Mouse (Mus musculus) MEL (cell line): ENCODE data around the gene 4931428F04Rik. TPM values are rescaled to one million over a fixed set of nuclear protein-coding genes. Genes with fewer than 3 reads are reported as not detected.

Experiments
- DNase-seq: peaks from one replicate; pipeline ENCODE4 v3.0.0; 2011; ENCODE audit warnings: low read depth, low spot score
- H3K27ac ChIP-seq: 2 replicates; pipeline ENCODE4 v1.5.1; 2012; ENCODE audit warnings: low read depth, mild to moderate bottlenecking, control low read depth, low read length, moderate library complexity; ENCODE audit not compliant: control insufficient read depth
- H3K27me3 ChIP-seq, 2 experiments: fragments of 150-350 bp in 1 of 2; sonication (generic) in 1 of 2; 2 replicates each; pipeline ENCODE4 v1.6.1; 2012; ENCODE audit warnings: low read length in 2 of 2, mild to moderate bottlenecking in 2 of 2, improper control_type of control experiment in 1 of 2, moderate library complexity in 1 of 2; ENCODE audit not compliant: insufficient read depth in 2 of 2, control insufficient read depth in 1 of 2
- H3K36me3 ChIP-seq, 2 experiments: 2 replicates each; pipeline ENCODE4 v1.6.1; 2012 to 2014; ENCODE audit warnings: low read length in 2 of 2, improper control_type of control experiment in 1 of 2, inconsistent platforms in 1 of 2, mild to moderate bottlenecking in 1 of 2; ENCODE audit not compliant: insufficient read depth in 2 of 2, control insufficient read depth in 1 of 2
- H3K4me1 ChIP-seq, 2 experiments: fragments of 150-350 bp in 1 of 2; sonication (generic) in 1 of 2; 2 replicates each; pipeline ENCODE4 v1.6.1; 2012; ENCODE audit warnings: low read length in 2 of 2, improper control_type of control experiment in 1 of 2, mild to moderate bottlenecking in 1 of 2; ENCODE audit not compliant: insufficient read depth in 2 of 2, control insufficient read depth in 1 of 2
- H3K4me3 ChIP-seq, 2 experiments: fragments of 150-350 bp in 1 of 2; sonication (generic) in 1 of 2; 2 replicates each; pipeline ENCODE4 v1.5.1; 2012; ENCODE audit warnings: low read depth in 2 of 2, low read length in 2 of 2, mild to moderate bottlenecking in 2 of 2, moderate library complexity in 2 of 2, control low read depth in 1 of 2, improper control_type of control experiment in 1 of 2; ENCODE audit not compliant: control insufficient read depth in 1 of 2, insufficient read depth in 1 of 2
- H3K79me2 ChIP-seq: 2 replicates; pipeline ENCODE4 v1.6.1; 2012; ENCODE audit warnings: mild to moderate bottlenecking, low read length, moderate library complexity; ENCODE audit not compliant: control insufficient read depth, poor library complexity, insufficient read depth
- H3K9ac ChIP-seq: 2 replicates; pipeline ENCODE4 v1.6.1; 2012; ENCODE audit warnings: low read depth, mild to moderate bottlenecking, control low read depth, low read length, moderate library complexity; ENCODE audit not compliant: control insufficient read depth, poor library complexity, severe bottlenecking
- H3K9me3 ChIP-seq: fragments of 150-350 bp; sonication (generic); replicated peaks from 2 replicates; pipeline ENCODE4 v1.6.1; 2012; ENCODE audit warnings: mild to moderate bottlenecking, low read length, improper control_type of control experiment, moderate library complexity; ENCODE audit not compliant: insufficient read depth
- CHD1 ChIP-seq: IDR thresholded peaks from 2 replicates; pipeline ENCODE4 v1.6.1; 2012; ENCODE audit warnings: low read depth, mild to moderate bottlenecking, inconsistent platforms, low read length, improper control_type of control experiment
- CTCF ChIP-seq, 3 experiments: IDR thresholded peaks in 2 of 3; conservative IDR thresholded peaks in 1 of 3; 2 replicates each; pipeline ENCODE4 v1.5.1; 2011 to 2012; ENCODE audit warnings: low read length in 3 of 3, low read depth in 2 of 3, mild to moderate bottlenecking in 2 of 3, improper control_type of control experiment in 1 of 3, inconsistent platforms in 1 of 3, mixed read lengths in 1 of 3, moderate library complexity in 1 of 3; ENCODE audit not compliant: control insufficient read depth in 1 of 3, insufficient read depth in 1 of 3, poor library complexity in 1 of 3, severe bottlenecking in 1 of 3
- ETS1 ChIP-seq: IDR thresholded peaks from 2 replicates; pipeline ENCODE4 v1.6.1; 2012; ENCODE audit warnings: low read depth, mild to moderate bottlenecking, inconsistent platforms, low read length, improper control_type of control experiment, moderate library complexity
- GATA1 ChIP-seq: IDR thresholded peaks from 2 replicates; pipeline ENCODE4 v1.6.1; 2011; ENCODE audit warnings: low read depth, low read length, improper control_type of control experiment
- HCFC1 ChIP-seq: IDR thresholded peaks from 2 replicates; pipeline ENCODE4 v1.6.1; 2012; ENCODE audit warnings: low read depth, mild to moderate bottlenecking, inconsistent platforms, low read length, improper control_type of control experiment, moderate library complexity
- JUND ChIP-seq: IDR thresholded peaks from 2 replicates; pipeline ENCODE4 v1.6.1; 2011; ENCODE audit warnings: low read depth, mild to moderate bottlenecking, improper control_type of control experiment, low read length
- KAT2A ChIP-seq: conservative IDR thresholded peaks from 2 replicates; pipeline ENCODE4 v1.6.1; 2012; ENCODE audit warnings: low read depth, low read length, improper control_type of control experiment, inconsistent platforms
- MAFK ChIP-seq: IDR thresholded peaks from 2 replicates; pipeline ENCODE4 v1.6.1; 2011; ENCODE audit warnings: low read depth, mild to moderate bottlenecking, low read length, improper control_type of control experiment, borderline replicate concordance
- MAX ChIP-seq: IDR thresholded peaks from 2 replicates; pipeline ENCODE4 v1.6.1; 2011; ENCODE audit warnings: low read length, improper control_type of control experiment
- MEF2A ChIP-seq: IDR thresholded peaks from 2 replicates; pipeline ENCODE4 v1.6.1; 2014; ENCODE audit warnings: low read depth, mild to moderate bottlenecking, inconsistent platforms, low read length, improper control_type of control experiment; ENCODE audit not compliant: poor library complexity, insufficient replicate concordance, severe bottlenecking; ENCODE audit errors: extremely low read depth
- MXI1 ChIP-seq: IDR thresholded peaks from 2 replicates; pipeline ENCODE4 v1.6.1; 2011; ENCODE audit warnings: mild to moderate bottlenecking, low read depth, low read length, improper control_type of control experiment
- MYB ChIP-seq: IDR thresholded peaks from 2 replicates; pipeline ENCODE4 v1.6.1; 2011; ENCODE audit warnings: mild to moderate bottlenecking, low read depth, low read length, improper control_type of control experiment
- MYC ChIP-seq: IDR thresholded peaks from 2 replicates; pipeline ENCODE4 v1.6.1; 2011; ENCODE audit warnings: low read depth, mild to moderate bottlenecking, low read length, improper control_type of control experiment, moderate library complexity
- NELFE ChIP-seq: IDR thresholded peaks from 2 replicates; pipeline ENCODE4 v1.6.1; 2011; ENCODE audit warnings: low read depth, low read length, improper control_type of control experiment
- NRF1 ChIP-seq: IDR thresholded peaks from 2 replicates; pipeline ENCODE4 v1.6.1; 2014; ENCODE audit warnings: low read depth, mild to moderate bottlenecking, inconsistent platforms, low read length, improper control_type of control experiment, moderate library complexity; ENCODE audit not compliant: poor library complexity, insufficient read depth, severe bottlenecking
- POLR2A ChIP-seq, 2 experiments: IDR thresholded peaks; 2 replicates each; pipeline ENCODE4 v1.6.1; 2011 to 2012; ENCODE audit warnings: low read length in 2 of 2, mild to moderate bottlenecking in 2 of 2, control low read depth in 1 of 2, improper control_type of control experiment in 1 of 2, low read depth in 1 of 2, moderate library complexity in 1 of 2; ENCODE audit not compliant: control insufficient read depth in 1 of 2, insufficient read depth in 1 of 2, poor library complexity in 1 of 2
- POLR2AphosphoS2 ChIP-seq: IDR thresholded peaks from 2 replicates; pipeline ENCODE4 v1.6.1; 2011; ENCODE audit warnings: low read length, improper control_type of control experiment
- RAD21 ChIP-seq: IDR thresholded peaks from 2 replicates; pipeline ENCODE4 v1.6.1; 2011; ENCODE audit warnings: mild to moderate bottlenecking, low read depth, low read length, improper control_type of control experiment
- RCOR1 ChIP-seq: IDR thresholded peaks from 2 replicates; pipeline ENCODE4 v1.6.1; 2012; ENCODE audit warnings: low read depth, mild to moderate bottlenecking, inconsistent platforms, low read length, improper control_type of control experiment
- SIN3A ChIP-seq: IDR thresholded peaks from 2 replicates; pipeline ENCODE4 v1.6.1; 2012; ENCODE audit warnings: low read length, improper control_type of control experiment, inconsistent platforms
- SMC3 ChIP-seq: IDR thresholded peaks from 2 replicates; pipeline ENCODE4 v1.6.1; 2011; ENCODE audit warnings: low read depth, low read length, improper control_type of control experiment
- TBP ChIP-seq: IDR thresholded peaks from 2 replicates; pipeline ENCODE4 v1.8.0; 2011; ENCODE audit warnings: low read depth, low read length, improper control_type of control experiment
- UBTF ChIP-seq: IDR thresholded peaks from 2 replicates; pipeline ENCODE4 v1.6.1; 2012; ENCODE audit warnings: low read depth, mild to moderate bottlenecking, inconsistent platforms, low read length, improper control_type of control experiment, moderate library complexity, borderline replicate concordance; ENCODE audit not compliant: insufficient read depth
- USF2 ChIP-seq, 2 experiments: IDR thresholded peaks; 2 replicates each; pipeline ENCODE4 v1.6.1; 2011 to 2012; ENCODE audit warnings: improper control_type of control experiment in 2 of 2, low read length in 2 of 2, borderline replicate concordance in 1 of 2, inconsistent platforms in 1 of 2, low read depth in 1 of 2, mild to moderate bottlenecking in 1 of 2; ENCODE audit not compliant: insufficient read depth in 1 of 2
- ZC3H11A ChIP-seq: IDR thresholded peaks from 2 replicates; pipeline ENCODE4 v1.6.1; 2012; ENCODE audit warnings: low read depth, mild to moderate bottlenecking, inconsistent platforms, low read length, improper control_type of control experiment
- ZKSCAN1 ChIP-seq: IDR thresholded peaks from 2 replicates; pipeline ENCODE4 v1.6.1; 2012; ENCODE audit warnings: low read depth, mild to moderate bottlenecking, inconsistent platforms, low read length, improper control_type of control experiment, moderate library complexity
- ZMIZ1 ChIP-seq: IDR thresholded peaks from 2 replicates; pipeline ENCODE4 v1.6.1; 2012; ENCODE audit warnings: low read depth, mild to moderate bottlenecking, inconsistent platforms, low read length, improper control_type of control experiment, moderate library complexity
- ZNF384 ChIP-seq: IDR thresholded peaks from 2 replicates; pipeline ENCODE4 v1.6.1; 2012; ENCODE audit warnings: low read depth, mild to moderate bottlenecking, inconsistent platforms, low read length, improper control_type of control experiment
- polyA plus RNA-seq, 2 experiments: library from polyadenylated mRNA; stranded (reverse) in 1 of 2; unstranded in 1 of 2; fragments of >175 nt in 1 of 2; fragments of >200 nt in 1 of 2; gene quantifications; 2 replicates each; pipeline versions ENCODE4 v1.2.1 to v1.2.4; 2012; ENCODE audit warnings: low replicate concordance in 2 of 2, low read depth in 1 of 2; ENCODE audit not compliant: insufficient read length in 2 of 2, insufficient read depth in 1 of 2, missing spikeins in 1 of 2
- total RNA-seq: library from RNA; depleted of rRNA; stranded (reverse); fragments of 300-350 nt; gene quantifications from 2 replicates; pipeline ENCODE4 v1.2.3, GENCODE M21; 2012; rRNA removed

Gene 4931428F04Rik
- total RNA-seq: 5.6 and 8.2 TPM in 2 replicates
- 10 to 100 TPM in 1 of 2 experiments, not detected in 1; 13.0 TPM for polyA plus RNA-seq

GRCm38 (mm10) chr8:105289805-105290460 lies at the start of gene 4931428F04Rik:
Gene 4931428F04Rik (minus strand): TSS chr8:105289864.
- Histone ChIP-seq H3K9me3 (no peaks in the 10 kb centered on the region), H3K4me1 (peaks cover 4 to 13% of the 10 kb centered on the region in 2 experiments; a peak in 3 of 4 replicates), H3K79me2 (peaks cover 3% of the 10 kb centered on the region), H3K27me3 (no peaks in the 10 kb centered on the region)
- peak; percentile 74 for DNase-seq
- TF ChIP-seq CHD1 (no peak), RAD21 (peak; percentile 29; the same call in 1 of the 2 replicates), NRF1 (no peak), SIN3A (no peak), UBTF (no peak), NELFE (no peak), MXI1 (peak; percentile 15; the same call in 1 of the 2 replicates), HCFC1 (no peak), MYB (no peak), JUND (no peak), USF2 (IDR thresholded peaks at IDR 0.05; ENCODE audit: borderline replicate concordance in 1 of 2, insufficient read depth in 1 of 2, low read depth in 1 of 2, low read length in 2 of 2) (no peak), ZC3H11A (no peak), RCOR1 (no peak), ZNF384 (no peak), TBP (no peak), POLR2A (IDR thresholded peaks at IDR 0.05; ENCODE audit: control insufficient read depth in 1 of 2, insufficient read depth in 1 of 2, low read depth in 1 of 2, low read length in 2 of 2, poor library complexity in 1 of 2) (no peak), SMC3 (peak; percentile 37; the same call in 1 of the 2 replicates), MEF2A (no peak), GATA1 (no peak), ZMIZ1 (no peak), POLR2AphosphoS2 (no peak), MYC (no peak), MAX (peak; percentile 56), ETS1 (no peak; the same call in 1 of the 2 replicates), ZKSCAN1 (no peak), KAT2A (no peak), MAFK (no peak), CTCF (IDR thresholded peaks at IDR 0.05 in 2 of 3, conservative IDR thresholded peaks at IDR 0.05 in 1 of 3; ENCODE audit: control insufficient read depth in 1 of 3, insufficient read depth in 1 of 3, low read depth in 2 of 3, low read length in 3 of 3, poor library complexity in 1 of 3, severe bottlenecking in 1 of 3) (peak; percentile 21 to 70 (median 58); a peak in 5 of 6 replicates)
- TF ChIP-seq, all 39 proteins: peak for 5
- Histone ChIP-seq H3K27ac (peak within 1 kb of the TSS; percentile 82), H3K9ac (peak within 1 kb of the TSS; percentile 76), H3K36me3 (no peaks in the 10 kb centered on the region; a peak in 1 of 4 replicates), H3K4me3 (peak within 1 kb of the TSS; percentile 74 to 86)
